Mouse (Mus musculus): ENCODE results near the gene Psmd1. TPM values are rescaled to one million over a fixed set of nuclear protein-coding genes. Genes with fewer than 3 reads are reported as not detected.
"Not testable (repeated sequence)": the region's sequence is repeated elsewhere in the genome, so short reads cannot be mapped to it uniquely, and the experiment has no call there.

Gene Psmd1
- 100 to 1,000 TPM; 102 to 109 TPM for total RNA-seq (2021)
- long read RNA-seq, experiment 1, transcript Psmd1-201 (25 exons, 3,112 nt) = major isoform, 84 of 128 reads
- long read RNA-seq, experiment 1, partial matches to known transcripts = 39 of 128 reads
- long read RNA-seq, experiment 1, other reads (novel, unspliced or antisense) = 5 of 128 reads
- long read RNA-seq, experiment 2, transcript Psmd1-201 (25 exons, 3,112 nt) = major isoform, 28 of 43 reads
- long read RNA-seq, experiment 2, partial matches to known transcripts = 12 of 43 reads
- long read RNA-seq, experiment 2, other reads (novel, unspliced or antisense) = 2 of 43 reads

- peak; percentile 91 to 96 for DNase-seq
Measured at GRCm38 (mm10) chr1:86064271-86064991, at the start of gene Psmd1. Gene Psmd1, plus strand, starts transcription at chr1:86064387.

GRCm38 (mm10) chr1:86015758-86016157 is 48.4 kb upstream of the Psmd1 start:
- not testable (repeated sequence) for DNase-seq

- no peak for DNase-seq
Measured at GRCm38 (mm10) chr1:86016516-86016915, 47.7 kb upstream of the Psmd1 start, which contains the start of gene Spata3. Gene Spata3, plus strand, starts transcription at chr1:86016816.

- peak in 1 of 2 experiments; percentile 29 for DNase-seq
Measured at GRCm38 (mm10) chr1:86018235-86019055, 45.7 kb upstream of the Psmd1 start.

DNA sequence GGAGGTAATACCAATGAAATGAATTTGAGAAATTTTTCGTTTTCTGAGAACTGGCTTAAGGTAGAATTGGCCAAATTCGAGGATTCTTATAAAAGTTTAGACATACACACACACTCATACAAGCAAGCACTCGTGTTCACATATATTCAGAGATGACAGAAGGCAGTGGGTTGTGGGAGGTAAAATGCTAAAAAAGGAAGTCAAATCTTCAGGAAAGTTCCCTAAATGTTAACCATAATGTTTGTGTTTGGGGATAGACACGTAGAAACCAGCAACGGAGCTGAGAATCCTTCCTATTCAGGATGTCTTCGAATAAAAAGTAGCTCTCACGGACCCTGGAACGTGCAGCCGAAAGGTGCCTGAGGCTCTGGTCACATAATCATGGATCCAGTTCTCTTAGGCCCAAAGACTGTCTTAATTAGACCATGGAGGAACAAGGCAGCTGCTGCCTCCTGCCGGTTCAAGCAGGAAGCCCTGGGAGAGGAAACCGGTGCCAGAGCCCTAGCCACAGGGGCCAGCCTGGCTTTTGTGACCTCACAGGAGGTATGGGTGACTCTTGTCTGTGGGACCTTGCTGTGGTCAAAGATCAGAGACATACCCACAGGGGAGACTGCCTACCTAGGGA is 42.7 kb upstream of the Psmd1 start:
- no peak for DNase-seq

DNA sequence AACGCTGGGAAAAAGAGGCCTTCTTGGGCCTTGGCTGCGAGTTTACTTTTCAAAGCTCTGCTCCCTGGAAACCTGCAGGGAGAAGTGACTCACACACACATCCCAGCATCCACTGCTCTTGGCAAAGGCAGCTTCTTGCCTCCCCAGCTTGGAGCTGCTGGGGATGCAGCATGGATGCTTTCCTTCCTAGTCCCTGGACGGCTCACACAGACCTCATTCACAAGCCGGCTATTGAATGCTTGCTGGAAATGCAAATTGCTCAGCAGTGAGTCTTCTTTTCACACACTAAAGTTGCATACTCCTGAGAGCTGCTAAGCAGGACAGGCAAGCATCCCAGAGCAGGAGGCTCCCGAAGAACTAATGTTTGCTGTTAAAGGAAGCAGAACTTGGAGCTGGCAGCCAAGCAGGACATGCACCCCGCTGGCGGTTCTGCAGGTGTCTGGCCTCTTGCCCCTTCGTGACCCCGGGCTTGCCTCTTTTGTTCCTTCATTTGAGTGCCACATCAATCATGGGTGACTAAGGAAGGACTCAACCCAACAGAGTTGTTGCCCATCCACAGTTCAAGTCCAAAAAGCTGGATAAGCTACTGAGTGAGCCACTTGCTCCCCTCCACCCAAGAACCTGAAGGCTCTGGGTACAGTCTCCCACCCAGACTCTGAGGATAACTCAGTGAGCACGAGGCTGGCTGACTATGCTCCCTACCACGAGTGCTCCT is 31.8 kb upstream of the Psmd1 start:
- DNase-seq = no peak

DNA sequence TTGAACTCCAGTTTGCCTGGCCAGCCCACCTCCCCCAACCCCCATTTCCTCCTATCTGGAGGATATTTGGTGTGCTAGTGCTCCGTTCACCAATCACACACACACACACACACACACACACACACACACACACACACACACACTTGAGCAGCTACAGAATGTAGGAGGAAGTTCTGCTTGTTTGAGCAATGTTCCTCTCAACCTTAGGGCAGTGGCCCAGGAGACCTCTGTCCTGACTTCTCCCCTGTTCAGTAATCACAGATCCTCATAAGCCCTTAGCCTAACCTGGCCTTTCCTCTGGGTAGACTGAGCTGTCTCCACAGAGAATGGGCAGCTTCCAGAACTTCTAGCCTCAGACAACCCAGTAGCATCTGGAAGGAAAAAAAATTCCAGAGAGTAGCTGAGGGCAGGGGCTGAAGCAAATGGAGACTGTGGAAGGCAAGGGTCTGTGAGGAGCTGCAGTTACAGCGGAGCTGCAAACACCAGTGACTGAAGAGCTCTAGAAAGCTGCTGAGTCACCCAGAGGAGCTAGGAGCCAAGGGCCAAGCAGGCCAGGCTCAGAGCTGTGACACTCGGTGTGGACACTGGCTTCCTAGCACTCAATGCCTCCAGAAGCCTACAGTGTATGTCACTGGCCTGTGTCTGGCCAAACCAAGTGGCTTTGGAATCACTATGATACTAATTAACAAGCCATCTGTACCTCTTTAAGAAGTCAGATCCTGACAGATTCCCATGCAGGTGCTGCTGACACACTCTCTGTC is 25.8 kb upstream of the Psmd1 start:
- peak; percentile 66 to 72 for DNase-seq

- no peak for DNase-seq
Measured at GRCm38 (mm10) chr1:86040131-86040530, 24.1 kb upstream of the Psmd1 start.

- DNase-seq = no peak
Measured at GRCm38 (mm10) chr1:86040817-86041216, 23.4 kb upstream of the Psmd1 start.

DNA sequence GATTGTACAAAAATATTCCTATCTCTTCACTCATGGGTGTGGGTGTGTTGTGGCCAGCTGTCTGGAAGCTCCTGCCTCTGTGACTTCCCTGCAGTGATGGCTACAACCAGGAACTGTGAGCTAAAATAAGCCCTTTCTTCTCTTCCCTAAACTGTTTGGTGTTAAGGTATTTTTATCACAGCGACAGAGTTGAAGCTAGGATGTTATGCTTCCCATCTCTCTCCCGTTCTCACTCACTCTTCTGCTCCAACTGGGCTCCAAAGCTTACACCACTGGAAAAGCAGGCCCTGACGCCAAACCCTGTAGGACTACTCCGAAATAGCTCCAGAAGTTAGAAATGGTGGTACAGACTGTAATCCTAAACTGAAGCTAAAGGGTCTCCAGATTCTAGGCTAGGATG is 19.1 kb upstream of the Psmd1 start:
- DNase-seq = no peak

DNA sequence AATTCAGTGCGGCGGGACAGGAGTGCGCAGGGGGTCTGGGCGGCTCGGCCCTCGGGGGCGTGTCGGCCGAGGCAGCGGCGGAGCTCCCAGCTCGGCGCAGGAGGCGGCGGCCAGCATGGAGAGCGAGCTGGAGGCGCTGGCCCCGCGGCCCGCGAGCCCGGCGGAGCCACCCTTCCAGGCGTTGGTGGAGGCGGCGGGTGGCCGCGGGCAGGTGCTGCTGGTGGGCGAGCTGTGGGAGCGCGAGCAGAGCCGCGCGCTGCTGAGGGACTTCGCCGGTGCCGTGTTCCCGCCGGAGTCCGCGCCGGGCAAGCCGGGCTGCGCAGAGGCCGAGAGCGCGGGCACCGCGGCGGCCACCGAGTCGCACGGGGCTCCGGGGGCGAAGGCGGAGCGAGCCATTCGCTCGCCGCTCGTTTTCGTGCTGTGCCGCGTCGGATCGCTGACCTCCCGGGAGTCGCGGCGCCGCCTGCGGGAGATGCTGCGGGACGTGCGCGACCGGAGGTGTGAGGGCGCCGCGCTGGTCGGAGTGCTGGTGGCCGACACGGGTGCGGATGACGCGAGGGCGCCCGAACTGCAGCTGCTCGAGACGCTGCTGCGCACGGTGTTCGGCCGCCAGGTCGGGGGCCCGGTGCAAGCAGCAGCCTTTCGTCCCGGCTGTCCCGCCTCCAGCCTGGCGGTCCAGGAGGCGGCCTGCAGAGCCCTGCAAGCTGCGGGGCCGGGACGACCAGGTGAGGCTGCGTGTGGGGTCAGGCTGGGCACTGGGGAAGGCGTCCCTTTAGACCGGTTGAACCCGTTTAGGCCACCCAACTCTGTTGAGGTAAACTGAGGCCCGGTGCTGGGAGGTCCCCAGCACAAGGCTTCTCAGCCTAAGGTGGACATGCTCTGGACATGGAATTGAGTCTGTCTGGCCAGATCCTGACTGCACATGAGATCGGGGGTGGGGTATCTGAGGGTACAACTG is 18.1 kb upstream of the Psmd1 start, which contains the start of gene 2810459M11Rik:
2810459M11Rik (plus strand) TSS at position 16 of the 958 bp plus-strand sequence.
- DNase-seq = no peak

DNA sequence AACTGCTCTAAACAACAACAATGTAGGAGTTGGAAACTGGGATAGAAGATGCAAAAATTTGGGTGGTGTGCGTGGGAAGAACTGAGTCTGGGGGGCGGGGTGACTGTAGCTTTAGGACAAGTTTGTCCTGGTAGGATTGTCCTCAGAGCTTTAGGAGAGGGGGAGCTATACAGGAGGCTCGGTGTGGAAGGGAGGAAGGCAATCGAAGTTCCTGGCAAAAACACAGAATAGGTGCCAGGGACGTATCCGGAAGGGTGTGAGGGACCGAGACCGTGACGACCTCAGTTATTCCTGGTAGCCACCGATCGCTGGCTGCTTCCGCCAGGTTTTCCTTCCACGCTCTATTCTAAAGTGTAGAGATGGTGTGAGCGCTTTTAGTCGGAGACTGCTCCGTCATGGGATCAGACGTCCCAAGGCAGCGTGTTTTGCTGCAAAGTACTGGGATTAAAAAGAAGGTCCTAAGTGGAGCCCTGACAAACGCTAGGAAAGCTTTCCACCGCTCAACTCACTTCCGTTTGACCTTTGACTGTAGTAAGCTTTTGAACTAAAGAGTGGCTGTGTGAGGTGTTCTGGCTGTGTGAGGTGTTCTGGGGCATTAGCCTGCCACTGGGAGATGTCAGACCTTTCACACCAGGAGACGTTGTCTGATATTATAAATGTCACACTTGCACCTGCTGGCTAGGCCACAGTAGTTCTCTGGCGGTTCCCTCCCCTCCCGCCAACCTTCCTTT is 17.2 kb upstream of the Psmd1 start:
- no peak for DNase-seq

- DNase-seq = no peak
Measured at GRCm38 (mm10) chr1:86048231-86048630, 16.0 kb upstream of the Psmd1 start.

DNA sequence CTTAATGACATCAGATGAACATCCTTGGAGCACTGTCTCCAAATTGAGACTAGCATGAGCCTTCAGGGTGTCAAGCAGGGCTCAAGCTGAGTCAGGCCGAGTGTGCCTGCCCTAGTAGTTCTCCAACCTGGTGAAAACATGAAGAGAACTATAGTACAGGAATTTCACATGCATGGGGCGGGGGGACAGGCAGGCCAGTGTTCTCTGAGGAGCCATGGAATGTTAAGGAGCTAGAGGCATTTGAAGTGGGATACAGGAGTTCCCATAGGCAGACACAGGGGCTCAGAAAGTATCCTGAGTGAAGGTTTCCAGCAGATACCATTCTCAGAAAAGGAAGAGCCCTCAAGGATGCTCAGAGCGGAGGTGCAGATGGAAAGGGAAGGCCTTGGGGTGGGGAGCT is 15.4 kb upstream of the Psmd1 start:
- DNase-seq = no peak

- peak; percentile 80 to 84 for DNase-seq
Measured at GRCm38 (mm10) chr1:86053198-86053921, 10.8 kb upstream of the Psmd1 start.

DNA sequence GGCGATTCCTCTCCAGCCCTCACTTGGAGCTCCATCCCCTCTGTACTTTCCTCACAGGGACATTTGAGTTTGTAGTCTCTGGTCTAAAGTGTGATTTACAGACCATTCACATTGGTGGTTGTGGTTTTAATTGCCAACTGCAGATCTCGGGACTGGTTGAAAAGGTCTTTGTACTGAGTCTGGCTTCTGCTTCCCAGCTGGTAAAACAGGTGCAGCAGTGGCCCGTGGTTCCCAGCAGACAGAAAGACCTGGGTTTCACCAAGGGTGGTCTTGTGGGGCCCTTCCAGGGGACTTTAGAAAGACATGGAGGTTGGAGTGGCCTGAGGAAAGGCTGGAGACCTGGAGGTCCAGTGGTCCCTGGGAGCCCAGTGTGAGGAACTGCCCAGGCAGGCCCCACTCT is 9.2 kb upstream of the Psmd1 start:
- DNase-seq = no peak

- DNase-seq = no peak
Measured at GRCm38 (mm10) chr1:86056284-86056683, 7.9 kb upstream of the Psmd1 start.

All from heart, adult 18-20 months (tissue).